In genomic region chr1:83736428-83737117, GRCm38 (mm10) we compare ENCODE assay signal across 7 mouse cellular contexts.
DNase-seq lines count a peak whose midpoint lies in the region; ATAC-seq and TF ChIP-seq lines count a peak whose summit lies in the region.

No protein-coding gene starts in this region.

- no peak for TF ChIP-seq EP300 in lung, postnatal 0 days (IDR thresholded peaks at IDR 0.05)

- no peak overlapping the region for H3K27ac ChIP-seq in lung, postnatal 0 days (ENCODE audit: low read length)
- no peak overlapping the region for H3K27ac ChIP-seq in embryonic facial prominence, embryonic 11.5 days (replicated peaks; ENCODE audit: low read depth, low read length)

- no peak for ATAC-seq in lung, postnatal 0 days
- ATAC-seq in embryonic facial prominence, embryonic 11.5 days (replicated peaks; ENCODE audit: insufficient number of reproducible peaks, low FRiP score, low TSS enrichment, low read depth) = no peak
- ATAC-seq in cerebellum, adult (ENCODE audit: insufficient number of reproducible peaks, low FRiP score, low TSS enrichment) = no peak; the same call in 1 of the 2 replicates

- no peak overlapping the region for H3K4me2 ChIP-seq in lung, postnatal 0 days (replicated peaks; ENCODE audit: low read depth, low read length)
- H3K4me2 ChIP-seq in embryonic facial prominence, embryonic 11.5 days (ENCODE audit: low read depth, low read length) = no peak overlapping the region

- H3K9me3 ChIP-seq in lung, postnatal 0 days (ENCODE audit: low read length) = no peaks in the 10 kb centered on the region
- H3K9me3 ChIP-seq in embryonic facial prominence, embryonic 11.5 days (replicated peaks; ENCODE audit: control insufficient read depth, low read length) = no peaks in the 10 kb centered on the region

- no peak overlapping the region for H3K4me3 ChIP-seq in lung, postnatal 0 days (ENCODE audit: low read depth, low read length)
- no peak overlapping the region for H3K4me3 ChIP-seq in embryonic facial prominence, embryonic 11.5 days (ENCODE audit: low read depth, low read length)

- no peak for DNase-seq in lung, postnatal 0 days (ENCODE audit: low spot score)
- DNase-seq in lung, adult 18-20 months = no peak
- peak; percentile 70 for DNase-seq in embryonic facial prominence, embryonic 11.5 days (ENCODE audit: low spot score)
- DNase-seq in layer of hippocampus, adult 9-11 months = peak; percentile 26
- peak; percentile 62 for DNase-seq in retina, postnatal 1 day
- DNase-seq in thymus, postnatal 0 days (ENCODE audit: low spot score) = no peak

- H3K27me3 ChIP-seq in lung, postnatal 0 days (replicated peaks; ENCODE audit: insufficient read depth, low read length) = no peaks in the 10 kb centered on the region
- no peaks in the 10 kb centered on the region for H3K27me3 ChIP-seq in embryonic facial prominence, embryonic 11.5 days (ENCODE audit: control insufficient read depth, insufficient read depth, low read length)

- WGBS in lung, postnatal 0 days = 36% methylated on average over 2 of the region's 2 CpGs
- 42% methylated on average over 2 of the region's 2 CpGs for WGBS in embryonic facial prominence, embryonic 11.5 days

- H3K9ac ChIP-seq in lung, postnatal 0 days (replicated peaks; ENCODE audit: low read depth) = no peak overlapping the region
- H3K9ac ChIP-seq in embryonic facial prominence, embryonic 11.5 days (replicated peaks; ENCODE audit: low read length) = no peak overlapping the region

- H3K36me3 ChIP-seq in lung, postnatal 0 days (ENCODE audit: insufficient read depth, low read length) = no peaks in the 10 kb centered on the region
- no peaks in the 10 kb centered on the region for H3K36me3 ChIP-seq in embryonic facial prominence, embryonic 11.5 days (replicated peaks; ENCODE audit: control insufficient read depth, insufficient read depth, low read depth, low read length)

- no peaks in the 10 kb centered on the region for H3K4me1 ChIP-seq in lung, postnatal 0 days (ENCODE audit: insufficient read depth, low read depth, low read length)
- no peaks in the 10 kb centered on the region for H3K4me1 ChIP-seq in embryonic facial prominence, embryonic 11.5 days (ENCODE audit: control insufficient read depth, insufficient read depth, low read length)

- TF ChIP-seq CTCF in lung, postnatal 0 days (IDR thresholded peaks at IDR 0.05) = peak; percentile 43

Comparison
In these comparisons a context has a peak if more than half of its experiments do, and no peak if none do; other contexts are left out.
1. DNase-seq: peak in embryonic facial prominence, embryonic 11.5 days (single experiment), layer of hippocampus, adult 9-11 months (single experiment) and retina, postnatal 1 day (single experiment); none in lung, postnatal 0 days (single experiment), lung, adult 18-20 months (0 of 2) and thymus, postnatal 0 days (single experiment).